Mouse (Mus musculus) cortical plate, adult 2 months (tissue): ENCODE data around the gene Prph.

ENCODE experiments used
- CTCF ChIP-seq: fragments of 200-500 bp; IDR thresholded peaks from 2 replicates; pipeline ENCODE4 v1.5.1; 2011; ENCODE audit warnings: mild to moderate bottlenecking, control low read depth, low read length; ENCODE audit not compliant: insufficient read depth; ENCODE audit errors: extremely low read depth
- POLR2A ChIP-seq: fragments of 200-500 bp; IDR thresholded peaks from 2 replicates; pipeline ENCODE4 v1.6.1; 2011; ENCODE audit warnings: mild to moderate bottlenecking, low read length, control low read depth; ENCODE audit not compliant: insufficient read depth; ENCODE audit errors: extremely low read depth

DNA sequence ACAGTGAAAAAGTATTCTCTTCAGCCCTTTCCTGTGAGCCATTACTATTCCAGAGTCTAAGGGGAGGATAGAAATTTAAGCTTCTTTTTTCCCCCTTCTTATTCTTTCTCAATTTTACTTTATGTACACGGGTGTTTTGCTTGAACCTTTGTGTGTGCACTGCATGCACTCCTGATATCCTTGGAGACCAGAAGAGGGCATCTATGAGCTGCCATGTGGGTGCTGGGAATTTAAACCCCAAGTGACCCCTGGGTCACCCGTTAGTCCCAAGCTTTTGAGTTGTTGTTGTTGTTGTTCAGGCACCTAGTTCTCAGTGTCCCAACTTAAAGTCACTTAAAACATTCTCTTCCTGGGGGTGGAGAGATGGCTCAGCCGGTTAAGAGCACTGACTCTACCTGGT is 45.0 kb downstream of the Prph start:
- no peak for TF ChIP-seq POLR2A
- no peak for TF ChIP-seq CTCF
